ENCODE assay signal across 17 mouse cellular contexts in the genomic region with DNA sequence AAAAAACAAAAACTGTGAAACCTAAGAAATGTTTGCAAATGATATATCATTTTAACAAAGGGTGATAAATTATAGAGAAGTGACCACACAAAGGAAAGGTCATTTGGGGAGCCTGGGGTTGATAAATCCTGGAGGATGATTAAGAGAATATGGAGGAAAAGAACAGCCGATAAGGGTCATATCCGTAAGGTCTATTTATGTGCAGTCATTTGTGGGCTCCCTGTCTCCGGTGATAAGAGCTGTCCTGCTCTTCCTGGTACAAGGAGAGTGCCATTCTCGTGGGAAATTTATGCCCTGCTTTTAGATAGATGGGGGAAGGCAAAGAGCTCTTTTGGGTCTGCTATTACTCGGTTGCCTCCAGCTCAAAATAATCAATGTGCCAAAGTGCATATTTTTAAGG.
"Had no signal": no experiment of that assay in that cellular context is flagged by ENCODE, and none has a peak within 500 bp of the region (broad histone marks: within the 10 kb centered on the region; RNA-seq: fewer than 3 reads in every experiment).

No protein-coding gene starts in this region.

- H3K4me1 ChIP-seq: intestine, embryonic 15.5 days; midbrain, embryonic 13.5 days had no signal

- H3K9me3 ChIP-seq: intestine, embryonic 15.5 days; limb, embryonic 10.5 days; limb, embryonic 13.5 days; liver, embryonic 13.5 days; midbrain, embryonic 13.5 days had no signal

- H3K4me2 ChIP-seq: intestine, embryonic 15.5 days; limb, embryonic 13.5 days; liver, embryonic 13.5 days; lung, embryonic 14.5 days; midbrain, embryonic 13.5 days had no signal

- H3K36me3 ChIP-seq: intestine, embryonic 15.5 days; limb, embryonic 10.5 days; limb, embryonic 13.5 days; liver, embryonic 13.5 days; midbrain, embryonic 13.5 days had no signal

- DNase-seq: kidney, postnatal 25 days; layer of hippocampus, adult 9-11 months; liver; liver, embryonic 13.5 days; lung, embryonic 14.5 days; right cerebral cortex, postnatal 4 days; thymus, adult 2 months; thymus, postnatal 14 days; thymus, postnatal 4 days had no signal

- H3K27ac ChIP-seq: intestine, embryonic 15.5 days; layer of hippocampus, adult 2 months; limb, embryonic 10.5 days; limb, embryonic 13.5 days; liver, embryonic 13.5 days; macrophage; midbrain, embryonic 13.5 days; stomach, postnatal 0 days had no signal

- ATAC-seq: intestine, embryonic 15.5 days; lung, postnatal 0 days; midbrain, embryonic 13.5 days had no signal

- H3K9ac ChIP-seq: intestine, embryonic 15.5 days; limb, embryonic 13.5 days; liver, embryonic 13.5 days; lung, embryonic 14.5 days; midbrain, embryonic 13.5 days had no signal

- H3K4me3 ChIP-seq: intestine, embryonic 15.5 days; layer of hippocampus, adult 2 months; limb, embryonic 10.5 days; limb, embryonic 13.5 days; liver, embryonic 13.5 days; midbrain, embryonic 13.5 days had no signal

- H3K27me3 ChIP-seq: intestine, embryonic 15.5 days; liver, embryonic 13.5 days; midbrain, embryonic 13.5 days had no signal
